Mouse (Mus musculus) megakaryocyte-erythroid progenitor cell, adult 5-6 weeks (primary cell): ENCODE results near the gene Tsacc. TPM values are rescaled to one million over a fixed set of nuclear protein-coding genes. Genes with fewer than 3 reads are reported as not detected.
"Not testable (repeated sequence)": the region's sequence is repeated elsewhere in the genome, so short reads cannot be mapped to it uniquely, and the experiment has no call there.

Experiments used
- ATAC-seq: replicated peaks from 2 replicates; pipeline ENCODE4 v1.8.0; 2016; ENCODE audit warnings: mild to moderate bottlenecking, inconsistent platforms; ENCODE audit not compliant: severe bottlenecking, poor library complexity, low FRiP score, low TSS enrichment
- total RNA-seq, 2 experiments: library from RNA; stranded (forward) in 1 of 2; stranded (reverse) in 1 of 2; fragments of 200-1000, 215-1000 nt in 1 of 2; fragments of >200 nt in 1 of 2; fragmentation: Nextera tagmentation in 1 of 2; gene quantifications; 2 replicates each; pipeline ENCODE4 v1.2.3; 2014 to 2017

The Tsacc gene
- total RNA-seq, 2 experiments from 2014 or later, result 19.5 TPM; not detected in 1

GRCm38 (mm10) chr3:88285565-88285895 lies 11.3 kb downstream of the Tsacc start:
- ATAC-seq, result not testable (repeated sequence)

- ATAC-seq, result not testable (repeated sequence)
These were observed 11.8 kb downstream of the Tsacc start for GRCm38 (mm10) chr3:88284815-88285564.

GRCm38 (mm10) chr3:88281141-88281916 lies 15.5 kb downstream of the Tsacc start:
- not testable (repeated sequence) for ATAC-seq

- ATAC-seq, result no peak
These were observed 16.8 kb downstream of the Tsacc start for GRCm38 (mm10) chr3:88280035-88280434.

- no peak for ATAC-seq
These were observed 20.2 kb downstream of the Tsacc start for GRCm38 (mm10) chr3:88276529-88277143.

- no peak for ATAC-seq
These were observed 20.7 kb downstream of the Tsacc start for GRCm38 (mm10) chr3:88276121-88276520.

- no peak for ATAC-seq
These were observed 22.8 kb downstream of the Tsacc start for GRCm38 (mm10) chr3:88274002-88274401.

- no peak for ATAC-seq
These were observed 24.9 kb downstream of the Tsacc start for GRCm38 (mm10) chr3:88271859-88272258.

- ATAC-seq, result not testable (repeated sequence)
These were observed 25.5 kb downstream of the Tsacc start for GRCm38 (mm10) chr3:88271298-88271697.

- no peak for ATAC-seq
These were observed 27.8 kb downstream of the Tsacc start for GRCm38 (mm10) chr3:88268991-88269390.

GRCm38 (mm10) chr3:88268014-88268413 lies 28.8 kb downstream of the Tsacc start:
- not testable (repeated sequence) for ATAC-seq

GRCm38 (mm10) chr3:88262346-88262745 lies 34.5 kb downstream of the Tsacc start:
- no peak for ATAC-seq

GRCm38 (mm10) chr3:88256382-88256781 lies 40.4 kb downstream of the Tsacc start:
- no peak for ATAC-seq

- no peak for ATAC-seq
These were observed 40.8 kb downstream of the Tsacc start for GRCm38 (mm10) chr3:88255950-88256349.

- ATAC-seq, result peak; percentile 65
These were observed 42.4 kb downstream of the Tsacc start, which contains the start of gene Rhbg for GRCm38 (mm10) chr3:88254268-88254926. Gene Rhbg (minus strand): TSS chr3:88254709.

- ATAC-seq, result no peak
These were observed 44.1 kb downstream of the Tsacc start for GRCm38 (mm10) chr3:88252739-88253138.

- no peak for ATAC-seq
These were observed 48.4 kb downstream of the Tsacc start for GRCm38 (mm10) chr3:88248406-88248805.

GRCm38 (mm10) chr3:88247666-88248065 lies 49.1 kb downstream of the Tsacc start:
- ATAC-seq, result no peak

GRCm38 (mm10) chr3:88245811-88246210 lies 51.0 kb downstream of the Tsacc start:
- peak; percentile 42; the same call in 1 of the 2 replicates for ATAC-seq

GRCm38 (mm10) chr3:88244071-88244470 lies 52.7 kb downstream of the Tsacc start:
- ATAC-seq, result peak; percentile 29
